7 mouse cellular contexts compared by ENCODE assay signal in genomic region chr11:113164510-113164909, GRCm38 (mm10).
DNase-seq lines count a peak whose midpoint lies in the region; ATAC-seq and TF ChIP-seq lines count a peak whose summit lies in the region.

No protein-coding gene starts in this region.

- ATAC-seq in lung, embryonic 15.5 days (ENCODE audit: borderline replicate concordance, extremely low read depth, low FRiP score, low TSS enrichment), result no peak
- ATAC-seq in forebrain, postnatal 0 days, result no peak
- no peak for ATAC-seq in limb, embryonic 12.5 days (ENCODE audit: insufficient number of reproducible peaks, insufficient read depth, low FRiP score, low TSS enrichment, low read depth)
- ATAC-seq in neural tube, embryonic 15.5 days (ENCODE audit: low FRiP score), result no peak
- no peak for ATAC-seq in frontal cortex, adult (ENCODE audit: low TSS enrichment)

- no peaks in the 10 kb centered on the region for H3K27me3 ChIP-seq in lung, embryonic 15.5 days
- no peaks in the 10 kb centered on the region for H3K27me3 ChIP-seq in forebrain, postnatal 0 days (ENCODE audit: insufficient read depth, low read length)
- H3K27me3 ChIP-seq in limb, embryonic 12.5 days, result peaks cover 9% of the 10 kb centered on the region
- 0 out of 2 replicates have a peak, but pooled peaks cover 2% of the 10 kb centered on the region for H3K27me3 ChIP-seq in neural tube, embryonic 15.5 days (replicated peaks)

- DNase-seq in lung, postnatal 25 days (ENCODE audit: low spot score), result no peak
- DNase-seq in forebrain, postnatal 0 days, result no peak
- no peak for DNase-seq in left cerebral cortex, adult 11 months (ENCODE audit: low spot score)

- no peak overlapping the region for H3K9ac ChIP-seq in lung, embryonic 15.5 days
- H3K9ac ChIP-seq in forebrain, postnatal 0 days, result no peak overlapping the region
- peak overlapping the region; percentile 40; the same call in 1 of the 2 replicates for H3K9ac ChIP-seq in limb, embryonic 12.5 days (replicated peaks)
- H3K9ac ChIP-seq in neural tube, embryonic 15.5 days (replicated peaks), result peak overlapping the region; percentile 39; the same call in 1 of the 2 replicates

- 22% methylated on average over 10 of the region's 10 CpGs for WGBS in lung, embryonic 15.5 days
- WGBS in forebrain, postnatal 0 days, result 13% methylated on average over 9 of the region's 10 CpGs
- WGBS in limb, embryonic 12.5 days, result 21% methylated on average over 10 of the region's 10 CpGs
- WGBS in neural tube, embryonic 15.5 days, result 20% methylated on average over 10 of the region's 10 CpGs

- no peaks in the 10 kb centered on the region for H3K36me3 ChIP-seq in lung, embryonic 15.5 days
- no peaks in the 10 kb centered on the region for H3K36me3 ChIP-seq in forebrain, postnatal 0 days (ENCODE audit: insufficient read depth)
- peaks cover 13% of the 10 kb centered on the region; the same call in 1 of the 2 replicates for H3K36me3 ChIP-seq in limb, embryonic 12.5 days
- H3K36me3 ChIP-seq in neural tube, embryonic 15.5 days, result no peaks in the 10 kb centered on the region

- no peaks in the 10 kb centered on the region for H3K9me3 ChIP-seq in lung, embryonic 15.5 days
- H3K9me3 ChIP-seq in forebrain, postnatal 0 days (ENCODE audit: low read length), result no peaks in the 10 kb centered on the region
- no peaks in the 10 kb centered on the region for H3K9me3 ChIP-seq in limb, embryonic 12.5 days
- H3K9me3 ChIP-seq in neural tube, embryonic 15.5 days (replicated peaks), result no peaks in the 10 kb centered on the region

- TF ChIP-seq CTCF in forebrain, postnatal 0 days (IDR thresholded peaks at IDR 0.05; ENCODE audit: low read depth), result no peak

- H3K4me2 ChIP-seq in lung, embryonic 15.5 days, result peak overlapping the region; percentile 61
- H3K4me2 ChIP-seq in forebrain, postnatal 0 days (ENCODE audit: low read depth), result peak overlapping the region; percentile 48
- peak overlapping the region; percentile 60 for H3K4me2 ChIP-seq in limb, embryonic 12.5 days
- peak overlapping the region; percentile 67 for H3K4me2 ChIP-seq in neural tube, embryonic 15.5 days

- no peak overlapping the region for H3K27ac ChIP-seq in lung, embryonic 15.5 days
- no peak overlapping the region for H3K27ac ChIP-seq in forebrain, postnatal 0 days (ENCODE audit: low read depth, low read length)
- H3K27ac ChIP-seq in limb, embryonic 12.5 days, result peak overlapping the region; percentile 71; the same call in 1 of the 2 replicates
- H3K27ac ChIP-seq in neural tube, embryonic 15.5 days (replicated peaks), result peak overlapping the region; percentile 56; the same call in 1 of the 2 replicates

- H3K4me3 ChIP-seq in lung, embryonic 15.5 days, result peak overlapping the region; percentile 22; the same call in 1 of the 2 replicates
- H3K4me3 ChIP-seq in forebrain, postnatal 0 days (ENCODE audit: low read depth, low read length), result peak overlapping the region; percentile 21; the same call in 1 of the 2 replicates
- H3K4me3 ChIP-seq in limb, embryonic 12.5 days (replicated peaks), result peak overlapping the region; percentile 27; the same call in 1 of the 2 replicates
- peak overlapping the region; percentile 38; the same call in 1 of the 2 replicates for H3K4me3 ChIP-seq in neural tube, embryonic 15.5 days (replicated peaks)

- H3K4me1 ChIP-seq in lung, embryonic 15.5 days, result peaks cover 31% of the 10 kb centered on the region
- H3K4me1 ChIP-seq in forebrain, postnatal 0 days (ENCODE audit: insufficient read depth), result peaks cover 14% of the 10 kb centered on the region
- H3K4me1 ChIP-seq in limb, embryonic 12.5 days (replicated peaks), result peaks cover 59% of the 10 kb centered on the region
- peaks cover 31% of the 10 kb centered on the region for H3K4me1 ChIP-seq in neural tube, embryonic 15.5 days

Comparison
In these comparisons a context has a peak if more than half of its experiments do, and no peak if none do; other contexts are left out.
1. H3K27ac ChIP-seq: peak in limb, embryonic 12.5 days (single experiment) and neural tube, embryonic 15.5 days (single experiment); none in lung, embryonic 15.5 days (single experiment) and forebrain, postnatal 0 days (single experiment).
2. H3K9ac ChIP-seq: peak in limb, embryonic 12.5 days (single experiment) and neural tube, embryonic 15.5 days (single experiment); none in lung, embryonic 15.5 days (single experiment) and forebrain, postnatal 0 days (single experiment).
3. Peak in every context shown above with its lines, with median percentiles within 50 percentile points of each other: H3K4me2 ChIP-seq and H3K4me3 ChIP-seq.